Mouse (Mus musculus): ENCODE results near the gene Calb2. TPM values are rescaled to one million over a fixed set of nuclear protein-coding genes. Genes with fewer than 3 reads are reported as not detected.

Calb2 gene
- 0.18 and 0.32 TPM in 2 replicates for polyA plus RNA-seq (2015; fragmentation: Nextera tagmentation; extraction: Ambion mirVana)

- H3K27ac ChIP-seq, result no peak within 1 kb of the TSS
- no peak within 1 kb of the TSS for H3K4me3 ChIP-seq (replicated peaks)
- peak; percentile 18; the same call in 1 of the 2 replicates for ATAC-seq (ENCODE audit: insufficient read depth, low FRiP score, low read depth)
- under 1% methylated on average over 33 of the region's 33 CpGs for WGBS
- H3K9ac ChIP-seq, result no peak within 1 kb of the TSS
- peak within 1 kb of the TSS; percentile 20; the same call in 1 of the 2 replicates for H3K4me2 ChIP-seq
- peaks cover 29% of the 10 kb centered on the region for H3K27me3 ChIP-seq (replicated peaks)
- no peaks in the 10 kb centered on the region for H3K36me3 ChIP-seq
- no peaks in the 10 kb centered on the region for H3K9me3 ChIP-seq
- no peaks in the 10 kb centered on the region for H3K4me1 ChIP-seq
These were observed at the start of gene Calb2 for GRCm38 (mm10) chr8:110168046-110168445. Gene Calb2, minus strand, starts transcription at chr8:110168210.

- peak overlapping the region; percentile 16; the same call in 1 of the 2 replicates for H3K27ac ChIP-seq
These were observed 49.7 kb upstream of the Calb2 start for GRCm38 (mm10) chr8:110217681-110218131.

GRCm38 (mm10) chr8:110217198-110217597, 49.2 kb upstream of the Calb2 start:
- H3K9ac ChIP-seq, result no peak overlapping the region
- 37% methylated on average over 5 of the region's 5 CpGs for WGBS
- H3K9me3 ChIP-seq, result no peaks in the 10 kb centered on the region
- H3K27me3 ChIP-seq (replicated peaks), result no peaks in the 10 kb centered on the region
- ATAC-seq (ENCODE audit: insufficient read depth, low FRiP score, low read depth), result no peak
- H3K4me2 ChIP-seq, result peak overlapping the region; percentile 77
- peaks cover 11% of the 10 kb centered on the region for H3K4me1 ChIP-seq
- peak overlapping the region; percentile 78 for H3K4me3 ChIP-seq (replicated peaks)
- no peak overlapping the region for H3K27ac ChIP-seq
- H3K36me3 ChIP-seq, result 0 out of 2 replicates have a peak, but pooled peaks cover 7% of the 10 kb centered on the region

More at GRCm38 (mm10) chr8:110217681-110218131, 49.7 kb upstream of the Calb2 start:
- Histone ChIP-seq H3K4me2 (peak overlapping the region; percentile 77), H3K4me3 (replicated peaks) (peak overlapping the region; percentile 78), H3K4me1 (peaks cover 11% of the 10 kb centered on the region), H3K27me3 (replicated peaks) (no peaks in the 10 kb centered on the region), H3K36me3 (0 out of 2 replicates have a peak, but pooled peaks cover 9% of the 10 kb centered on the region), H3K9ac (peak overlapping the region; percentile 29; the same call in 1 of the 2 replicates), H3K9me3 (no peaks in the 10 kb centered on the region)
- peak; percentile 99 for ATAC-seq (ENCODE audit: insufficient read depth, low FRiP score, low read depth)
- WGBS, result under 1% methylated on average over 43 of the region's 43 CpGs

GRCm38 (mm10) chr8:110216253-110216652, 48.2 kb upstream of the Calb2 start:
- WGBS, result 64% methylated on average over 5 of the region's 5 CpGs
- Histone ChIP-seq H3K4me2 (no peak overlapping the region), H3K9ac (no peak overlapping the region), H3K36me3 (0 out of 2 replicates have a peak, but pooled peaks cover under 1% of the 10 kb centered on the region), H3K4me3 (replicated peaks) (no peak overlapping the region), H3K4me1 (peaks cover 11% of the 10 kb centered on the region), H3K27me3 (replicated peaks) (no peaks in the 10 kb centered on the region), H3K27ac (no peak overlapping the region), H3K9me3 (no peaks in the 10 kb centered on the region)
- ATAC-seq (ENCODE audit: insufficient read depth, low FRiP score, low read depth), result no peak

GRCm38 (mm10) chr8:110215365-110215764, 47.4 kb upstream of the Calb2 start, which contains the start of gene Cmtr2:
Gene Cmtr2, plus strand, starts transcription at chr8:110215665.
- Histone ChIP-seq H3K27ac (no peak within 1 kb of the TSS), H3K36me3 (no peaks in the 10 kb centered on the region), H3K27me3 (replicated peaks) (no peaks in the 10 kb centered on the region), H3K9me3 (no peaks in the 10 kb centered on the region), H3K4me1 (peaks cover 11% of the 10 kb centered on the region), H3K4me2 (no peak within 1 kb of the TSS), H3K4me3 (replicated peaks) (no peak within 1 kb of the TSS), H3K9ac (no peak within 1 kb of the TSS)
- no peak for ATAC-seq (ENCODE audit: insufficient read depth, low FRiP score, low read depth)
- WGBS, result 61% methylated on average over 7 of the region's 7 CpGs

- no peaks in the 10 kb centered on the region for H3K4me1 ChIP-seq
- ATAC-seq (ENCODE audit: insufficient read depth, low FRiP score, low read depth), result no peak
- no peak overlapping the region for H3K27ac ChIP-seq
- H3K27me3 ChIP-seq (replicated peaks), result no peaks in the 10 kb centered on the region
- 28% methylated on average over 11 of the region's 11 CpGs for WGBS
- no peak overlapping the region for H3K4me2 ChIP-seq
- no peaks in the 10 kb centered on the region for H3K36me3 ChIP-seq
- H3K9me3 ChIP-seq, result no peaks in the 10 kb centered on the region
- H3K4me3 ChIP-seq (replicated peaks), result no peak overlapping the region
- H3K9ac ChIP-seq, result no peak overlapping the region
These were observed 33.8 kb upstream of the Calb2 start for GRCm38 (mm10) chr8:110201806-110202205.

- no peak overlapping the region for H3K9ac ChIP-seq
- H3K36me3 ChIP-seq, result no peaks in the 10 kb centered on the region
- 3% methylated on average over 5 of the region's 5 CpGs for WGBS
- no peaks in the 10 kb centered on the region for H3K27me3 ChIP-seq (replicated peaks)
- no peaks in the 10 kb centered on the region for H3K4me1 ChIP-seq
- H3K27ac ChIP-seq, result no peak overlapping the region
- no peaks in the 10 kb centered on the region for H3K9me3 ChIP-seq
- no peak overlapping the region for H3K4me3 ChIP-seq (replicated peaks)
- no peak overlapping the region for H3K4me2 ChIP-seq
- ATAC-seq (ENCODE audit: insufficient read depth, low FRiP score, low read depth), result no peak
These were observed 28.7 kb upstream of the Calb2 start for GRCm38 (mm10) chr8:110196678-110197077.

- H3K4me2 ChIP-seq, result no peak overlapping the region
- WGBS, result 19% methylated on average over 8 of the region's 8 CpGs
- no peaks in the 10 kb centered on the region for H3K4me1 ChIP-seq
- no peaks in the 10 kb centered on the region for H3K9me3 ChIP-seq
- H3K4me3 ChIP-seq (replicated peaks), result no peak overlapping the region
- no peaks in the 10 kb centered on the region for H3K36me3 ChIP-seq
- no peak for ATAC-seq (ENCODE audit: insufficient read depth, low FRiP score, low read depth)
- no peaks in the 10 kb centered on the region for H3K27me3 ChIP-seq (replicated peaks)
- no peak overlapping the region for H3K9ac ChIP-seq
- H3K27ac ChIP-seq, result no peak overlapping the region
These were observed 21.1 kb upstream of the Calb2 start for GRCm38 (mm10) chr8:110188961-110189750.

GRCm38 (mm10) chr8:110185538-110185937, 17.5 kb upstream of the Calb2 start:
- WGBS, result 75% methylated on average over 4 of the region's 4 CpGs

GRCm38 (mm10) chr8:110183748-110184147, 15.7 kb upstream of the Calb2 start:
- Histone ChIP-seq H3K4me3 (replicated peaks) (no peak overlapping the region), H3K36me3 (no peaks in the 10 kb centered on the region), H3K4me1 (no peaks in the 10 kb centered on the region), H3K9ac (no peak overlapping the region), H3K9me3 (no peaks in the 10 kb centered on the region), H3K27ac (no peak overlapping the region), H3K4me2 (no peak overlapping the region), H3K27me3 (replicated peaks) (0 out of 2 replicates have a peak, but pooled peaks cover 9% of the 10 kb centered on the region)
- whole genome bisulfite sequencing, result 24% methylated on average over 11 of the region's 11 CpGs
- no peak for ATAC-seq (ENCODE audit: insufficient read depth, low FRiP score, low read depth)

More at GRCm38 (mm10) chr8:110185538-110185937, 17.5 kb upstream of the Calb2 start:
- Histone ChIP-seq H3K4me1 (no peaks in the 10 kb centered on the region), H3K9me3 (no peaks in the 10 kb centered on the region), H3K9ac (no peak overlapping the region), H3K4me3 (replicated peaks) (no peak overlapping the region), H3K27me3 (replicated peaks) (0 out of 2 replicates have a peak, but pooled peaks cover 3% of the 10 kb centered on the region), H3K4me2 (no peak overlapping the region), H3K36me3 (no peaks in the 10 kb centered on the region), H3K27ac (no peak overlapping the region)
- no peak for ATAC-seq (ENCODE audit: insufficient read depth, low FRiP score, low read depth)

- Histone ChIP-seq H3K4me3 (replicated peaks) (no peak overlapping the region), H3K36me3 (no peaks in the 10 kb centered on the region), H3K27ac (no peak overlapping the region), H3K4me1 (0 out of 2 replicates have a peak, but pooled peaks cover under 1% of the 10 kb centered on the region), H3K9me3 (no peaks in the 10 kb centered on the region), H3K27me3 (replicated peaks) (0 out of 2 replicates have a peak, but pooled peaks cover 9% of the 10 kb centered on the region), H3K4me2 (no peak overlapping the region), H3K9ac (no peak overlapping the region)
- 84% methylated on average over 11 of the region's 11 CpGs for WGBS
- no peak for ATAC-seq (ENCODE audit: insufficient read depth, low FRiP score, low read depth)
These were observed 14.8 kb upstream of the Calb2 start for GRCm38 (mm10) chr8:110182735-110183367.
